Mouse (Mus musculus): ENCODE measurements at regions not wholly inside any gene's neighbourhood (a gene's known extent, or its start where the extent isn't known, plus 50 kb on each side); places are given as distances from the start of the nearest gene placed in this dataset.
"Not testable (repeated sequence)": the region's sequence is repeated elsewhere in the genome, so short reads cannot be mapped to it uniquely, and the experiment has no call there.

DNA sequence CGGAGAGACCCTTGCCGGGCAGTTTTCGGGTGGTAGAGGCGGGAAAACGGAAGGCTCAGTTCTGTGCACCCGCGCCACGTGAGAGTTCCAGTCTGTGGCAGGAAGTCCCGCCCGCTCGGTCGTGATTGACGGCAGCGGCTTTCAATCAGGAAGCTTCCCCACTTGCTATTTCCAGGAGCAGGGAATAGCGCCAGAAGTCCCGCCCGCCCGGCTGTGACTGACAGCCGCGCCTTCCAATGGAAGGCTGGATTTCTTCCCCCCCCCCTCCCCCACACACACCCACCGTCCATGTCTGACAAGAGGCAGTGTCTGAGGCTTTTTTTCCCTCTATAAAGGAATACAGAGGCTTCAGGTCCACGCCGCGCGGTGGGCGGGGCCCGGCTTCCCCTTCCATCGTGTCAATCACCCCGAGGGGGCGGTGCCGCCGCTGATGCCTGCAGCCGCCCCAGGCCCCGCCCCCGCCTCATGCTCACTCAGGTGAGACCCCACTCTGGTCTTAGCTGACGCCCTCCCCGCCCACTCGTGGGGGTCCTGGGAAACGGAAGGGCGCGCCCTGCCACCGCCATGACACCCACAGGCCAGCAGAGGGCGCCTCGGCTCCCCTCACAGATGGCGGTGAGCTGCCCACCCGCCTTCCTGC, 2590.2 kb downstream of the Gm37988 start:
- Histone ChIP-seq H3K4me1 (replicated peaks; ENCODE audit: control insufficient read depth in 2 of 2, insufficient read depth in 2 of 2, low read length in 1 of 2) (0 out of 4 replicates have a peak, but pooled peaks cover 0 to 2% of the 10 kb centered on the region in 2 experiments), H3K36me3 (replicated peaks; ENCODE audit: control insufficient read depth, insufficient read depth, low read depth) (no peaks in the 10 kb centered on the region), H3K9ac (replicated peaks) (peak overlapping the region; percentile 59), H3K9me3 (ENCODE audit: control insufficient read depth, low read length) (no peaks in the 10 kb centered on the region), H3K27ac (no peak overlapping the region), H3K4me3 (ENCODE audit: insufficient read depth in 1 of 2, low read depth in 2 of 2, low read length in 2 of 2) (peak overlapping the region; percentile 74 to 78), H3K4me2 (ENCODE audit: low read depth) (peak overlapping the region; percentile 90), H3K27me3 (ENCODE audit: control insufficient read depth, insufficient read depth, low read length) (no peaks in the 10 kb centered on the region)
- DNase-seq (ENCODE audit: low read depth in 3 of 3, low spot score in 3 of 3) (peak; percentile 90 to 93 (median 91)), ATAC-seq (ENCODE audit: insufficient read depth) (peak; percentile 93)
- 1% methylated on average over 46 of the region's 46 CpGs for WGBS (ENCODE audit: insufficient replicate concordance)
- peak; percentile 87 for TF ChIP-seq CTCF (IDR thresholded peaks at IDR 0.05; ENCODE audit: low read depth)
- TF ChIP-seq EP300 (IDR thresholded peaks at IDR 0.05; ENCODE audit: low read depth), result no peak

DNA sequence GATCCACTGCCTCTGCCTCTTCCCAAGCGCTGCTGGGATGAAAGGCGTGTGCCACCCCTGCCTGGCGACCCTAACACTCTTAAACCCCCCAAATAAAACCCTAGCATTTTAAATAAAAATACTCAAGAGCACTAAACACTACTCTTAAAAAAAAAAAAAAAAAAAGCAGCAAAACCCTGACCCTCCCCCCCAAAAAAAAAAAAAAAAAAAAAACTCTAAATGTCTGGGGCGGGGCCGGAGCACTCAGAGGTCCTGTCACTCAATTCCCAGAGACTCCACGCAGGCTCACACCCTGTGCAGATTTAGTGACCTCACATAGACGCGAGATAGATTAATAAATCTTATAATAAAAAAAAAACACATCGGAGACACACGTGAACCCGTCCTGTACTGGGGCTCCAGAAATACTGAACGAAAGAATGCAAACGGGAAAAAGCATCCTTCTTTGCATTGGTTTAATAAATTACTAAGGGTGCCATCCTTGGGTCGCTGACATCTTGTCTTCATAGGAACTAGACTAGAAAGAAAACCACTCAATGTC, 2591.1 kb downstream of the Gm37988 start:
- Histone ChIP-seq H3K4me2 (ENCODE audit: low read depth) (peak overlapping the region; percentile 90), H3K36me3 (replicated peaks; ENCODE audit: control insufficient read depth, insufficient read depth, low read depth) (no peaks in the 10 kb centered on the region), H3K4me3 (ENCODE audit: insufficient read depth in 1 of 2, low read depth in 2 of 2, low read length in 2 of 2) (peak overlapping the region; percentile 74 to 75), H3K9me3 (ENCODE audit: control insufficient read depth, low read length) (no peaks in the 10 kb centered on the region), H3K9ac (replicated peaks) (no peak overlapping the region; the same call in 1 of the 2 replicates), H3K27ac (no peak overlapping the region), H3K27me3 (ENCODE audit: control insufficient read depth, insufficient read depth, low read length) (no peaks in the 10 kb centered on the region), H3K4me1 (replicated peaks; ENCODE audit: control insufficient read depth in 2 of 2, insufficient read depth in 2 of 2, low read length in 1 of 2) (0 out of 4 replicates have a peak, but pooled peaks cover 0 to 2% of the 10 kb centered on the region in 2 experiments)
- DNase-seq (ENCODE audit: low read depth in 3 of 3, low spot score in 3 of 3), result no peak
- no peak for ATAC-seq (ENCODE audit: insufficient read depth)
- TF ChIP-seq EP300 (IDR thresholded peaks at IDR 0.05; ENCODE audit: low read depth), result no peak
- no peak for TF ChIP-seq CTCF (IDR thresholded peaks at IDR 0.05; ENCODE audit: low read depth)
- WGBS (ENCODE audit: insufficient replicate concordance), result 52% methylated on average over 14 of the region's 14 CpGs

DNA sequence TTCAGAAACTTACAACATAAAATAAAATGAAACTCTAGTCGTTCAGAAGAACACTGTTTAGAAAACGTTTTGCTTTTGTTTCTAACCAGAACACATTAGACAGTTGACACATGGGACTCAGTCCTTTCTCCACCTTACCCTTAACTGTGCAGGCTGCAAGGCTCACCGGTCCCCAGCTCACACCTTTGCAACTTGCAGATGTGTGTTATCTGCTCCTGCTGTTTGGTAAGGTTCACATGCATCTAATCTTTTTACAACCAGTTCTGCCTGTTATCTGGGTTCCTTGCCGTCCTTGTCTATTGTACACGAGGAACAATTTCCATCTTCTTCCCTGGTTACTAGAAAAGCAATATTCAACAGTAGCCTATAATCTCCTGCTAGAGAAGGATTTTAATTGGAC, 2598.0 kb downstream of the Gm37988 start:
- H3K27me3 ChIP-seq (ENCODE audit: control insufficient read depth, insufficient read depth, low read length); H3K9ac ChIP-seq (replicated peaks); H3K4me1 ChIP-seq (replicated peaks; ENCODE audit: control insufficient read depth in 2 of 2, insufficient read depth in 2 of 2, low read length in 1 of 2); H3K27ac ChIP-seq; H3K36me3 ChIP-seq (replicated peaks; ENCODE audit: control insufficient read depth, insufficient read depth, low read depth); H3K9me3 ChIP-seq (ENCODE audit: control insufficient read depth, low read length); H3K4me3 ChIP-seq (ENCODE audit: insufficient read depth in 1 of 2, low read depth in 2 of 2, low read length in 2 of 2); H3K4me2 ChIP-seq (ENCODE audit: low read depth); DNase-seq (ENCODE audit: low read depth in 3 of 3, low spot score in 3 of 3): not testable (repeated sequence)
- WGBS (ENCODE audit: insufficient replicate concordance), result 25% methylated on average over 5 of the region's 5 CpGs
- peak; percentile 47; the same call in 1 of the 2 replicates for ATAC-seq (ENCODE audit: insufficient read depth)

DNA sequence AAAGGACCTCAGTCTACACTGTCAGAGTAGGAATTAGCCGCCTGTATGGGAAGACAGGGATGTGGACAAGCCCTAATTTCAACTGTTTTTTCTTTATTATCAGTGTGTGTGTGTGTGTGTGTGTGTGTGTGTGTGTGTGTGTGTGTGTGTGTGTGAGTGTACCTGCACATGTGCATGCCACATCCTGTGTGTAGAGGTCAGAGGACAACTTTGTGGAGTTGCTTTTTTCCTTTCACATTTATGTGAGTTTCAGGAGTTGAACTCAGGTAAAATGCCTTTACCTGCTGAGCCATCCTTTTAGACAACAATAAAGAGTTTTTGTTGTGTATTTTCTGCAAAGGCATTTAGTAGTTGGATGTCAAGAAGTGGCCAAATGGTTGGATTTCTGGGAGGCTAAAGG, 2606.8 kb downstream of the Gm37988 start:
- ATAC-seq (ENCODE audit: insufficient read depth) (no peak), DNase-seq (ENCODE audit: low read depth in 3 of 3, low spot score in 3 of 3) (no peak)
- TF ChIP-seq CTCF (IDR thresholded peaks at IDR 0.05; ENCODE audit: low read depth) (no peak), EP300 (IDR thresholded peaks at IDR 0.05; ENCODE audit: low read depth) (no peak)
- no peak overlapping the region for H3K27ac ChIP-seq
- H3K4me3 ChIP-seq (ENCODE audit: insufficient read depth in 1 of 2, low read depth in 2 of 2, low read length in 2 of 2), result no peak overlapping the region
- H3K4me1 ChIP-seq (replicated peaks; ENCODE audit: control insufficient read depth in 2 of 2, insufficient read depth in 2 of 2, low read length in 1 of 2), result no peaks in the 10 kb centered on the region
- H3K9me3 ChIP-seq (ENCODE audit: control insufficient read depth, low read length), result no peaks in the 10 kb centered on the region
- 26% methylated on average over 1 of the region's 1 CpGs for WGBS (ENCODE audit: insufficient replicate concordance)
- no peaks in the 10 kb centered on the region for H3K36me3 ChIP-seq (replicated peaks; ENCODE audit: control insufficient read depth, insufficient read depth, low read depth)
- H3K27me3 ChIP-seq (ENCODE audit: control insufficient read depth, insufficient read depth, low read length), result no peaks in the 10 kb centered on the region
- H3K4me2 ChIP-seq (ENCODE audit: low read depth), result no peak overlapping the region
- H3K9ac ChIP-seq (replicated peaks), result no peak overlapping the region

DNA sequence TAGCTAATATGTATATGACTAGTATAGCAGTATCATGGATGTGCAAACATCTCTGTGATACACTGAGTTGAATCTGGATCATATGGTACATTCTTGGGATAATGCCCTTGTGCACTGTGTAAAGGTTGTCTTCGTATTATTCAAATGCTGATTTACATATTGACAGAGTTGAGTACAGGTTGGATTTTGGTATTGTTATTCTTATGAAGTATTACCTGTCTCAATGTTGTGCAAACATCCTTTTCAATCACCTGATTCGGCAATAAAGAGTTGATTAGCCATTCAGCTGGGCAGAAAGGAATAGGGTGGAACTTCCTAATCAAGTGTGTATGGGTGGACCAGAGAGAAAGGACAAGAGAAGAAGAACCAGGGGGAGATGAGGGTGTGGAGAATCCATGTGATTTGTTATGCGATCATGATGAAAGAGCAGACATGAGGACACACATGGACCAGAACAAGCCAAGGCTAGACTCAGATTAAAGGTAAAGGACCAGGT, 2644.0 kb downstream of the Gm37988 start:
- Histone ChIP-seq H3K4me3 (ENCODE audit: insufficient read depth in 1 of 2, low read depth in 2 of 2, low read length in 2 of 2) (no peak overlapping the region), H3K4me2 (ENCODE audit: low read depth) (no peak overlapping the region), H3K4me1 (replicated peaks; ENCODE audit: control insufficient read depth in 2 of 2, insufficient read depth in 2 of 2, low read length in 1 of 2) (no peaks in the 10 kb centered on the region), H3K27ac (no peak overlapping the region), H3K9me3 (ENCODE audit: control insufficient read depth, low read length) (no peaks in the 10 kb centered on the region), H3K27me3 (ENCODE audit: control insufficient read depth, insufficient read depth, low read length) (no peaks in the 10 kb centered on the region), H3K36me3 (replicated peaks; ENCODE audit: control insufficient read depth, insufficient read depth, low read depth) (no peaks in the 10 kb centered on the region), H3K9ac (replicated peaks) (no peak overlapping the region)
- TF ChIP-seq CTCF (IDR thresholded peaks at IDR 0.05; ENCODE audit: low read depth) (no peak), EP300 (IDR thresholded peaks at IDR 0.05; ENCODE audit: low read depth) (no peak)
- ATAC-seq (ENCODE audit: insufficient read depth) (no peak), DNase-seq (ENCODE audit: low read depth in 3 of 3, low spot score in 3 of 3) (no peak)
- WGBS (ENCODE audit: insufficient replicate concordance), result 49% methylated on average over 3 of the region's 3 CpGs

Measured in liver, embryonic 14.5 days (tissue).